In genomic region chr1:126806548-126806947, GRCm38 (mm10) we compare ENCODE assay signal across 10 mouse cellular contexts. TPM values are rescaled to one million over a fixed set of nuclear protein-coding genes. Genes with fewer than 3 reads are reported as not detected.
DNase-seq lines count a peak whose midpoint lies in the region; ATAC-seq lines count a peak whose summit lies in the region.
"Had no signal": no experiment of that assay in that cellular context is flagged by ENCODE, and none has a peak within 500 bp of the region (broad histone marks: within the 10 kb centered on the region; RNA-seq: fewer than 3 reads in every experiment).

No protein-coding gene starts in this region.

- H3K27ac ChIP-seq in heart, embryonic 16.5 days (ENCODE audit: low read length): peak overlapping the region; percentile 16; the same call in 1 of the 2 replicates
- H3K27ac ChIP-seq: hindbrain, embryonic 15.5 days had no signal

- no peaks in the 10 kb centered on the region for H3K27me3 ChIP-seq in heart, embryonic 16.5 days (ENCODE audit: control insufficient read depth, insufficient read depth, low read length)
- H3K27me3 ChIP-seq: hindbrain, embryonic 15.5 days had no signal

- H3K4me3 ChIP-seq in heart, embryonic 16.5 days (ENCODE audit: low read length): no peak overlapping the region
- H3K4me3 ChIP-seq: hindbrain, embryonic 15.5 days had no signal

- peaks cover 11% of the 10 kb centered on the region for H3K4me1 ChIP-seq in heart, embryonic 16.5 days (ENCODE audit: control insufficient read depth, insufficient read depth, low read length)

- no peaks in the 10 kb centered on the region for H3K9me3 ChIP-seq in heart, embryonic 16.5 days (replicated peaks; ENCODE audit: control insufficient read depth, low read length)
- H3K9me3 ChIP-seq: hindbrain, embryonic 15.5 days had no signal

- 0 out of 2 replicates have a peak, but pooled peaks have one; percentile 49 for ATAC-seq in heart, embryonic 16.5 days (replicated peaks; ENCODE audit: extremely low read depth, insufficient read depth, low FRiP score)
- ATAC-seq in erythroid progenitor cell, adult 5-6 weeks (replicated peaks; ENCODE audit: low FRiP score, poor library complexity, severe bottlenecking): no peak

- no peak overlapping the region for H3K4me2 ChIP-seq in heart, embryonic 16.5 days (ENCODE audit: low read depth, low read length)
- H3K4me2 ChIP-seq: hindbrain, embryonic 15.5 days had no signal

- DNase-seq in left cerebral cortex, adult 18-20 months (ENCODE audit: low spot score in 2 of 2): peak; percentile 18 to 21
- DNase-seq in left cerebral cortex, adult 11 months (ENCODE audit: low spot score): no peak
- peak; percentile 27 for DNase-seq in 3134 (ENCODE audit: extremely low read depth, insufficient read length, low spot score)
- peak; percentile 76 for DNase-seq in Muller cell, postnatal 12 days (ENCODE audit: inconsistent ontology term)
- DNase-seq in kidney, adult 18-20 months: no peak
- DNase-seq: thymus, adult 2 months had no signal

- WGBS in heart, embryonic 16.5 days: 53% methylated on average over 7 of the region's 7 CpGs

- no peak overlapping the region for H3K9ac ChIP-seq in heart, embryonic 16.5 days (ENCODE audit: low read length)
- H3K9ac ChIP-seq: hindbrain, embryonic 15.5 days had no signal

- H3K36me3 ChIP-seq in heart, embryonic 16.5 days (ENCODE audit: control insufficient read depth, insufficient read depth): no peaks in the 10 kb centered on the region
- H3K36me3 ChIP-seq: G1E; hindbrain, embryonic 15.5 days had no signal

RNA-seq across cellular contexts. Expression of gene Nckap5, which starts 24.1 kb away (rescaled TPM):
- total RNA-seq in left cerebral cortex, adult 18-20 months (2021): 1 to 10 TPM; 2.5 to 3.6 TPM
- polyA plus RNA-seq in heart, embryonic 16.5 days (2015; fragmentation: Nextera tagmentation; extraction: Ambion mirVana): 8.0 and 11.6 TPM in 2 replicates
- not detected in 2 replicates for total RNA-seq in erythroid progenitor cell, adult 5-6 weeks (2015; ENCODE audit: low replicate concordance)
- not detected in 2 replicates for total RNA-seq in erythroid progenitor cell, adult 5-6 weeks (2017; ENCODE audit: low replicate concordance)

Comparison
In these comparisons a context has a peak if more than half of its experiments do, and no peak if none do; other contexts are left out.
1. DNase-seq: peak in left cerebral cortex, adult 18-20 months (2 of 2), 3134 (single experiment) and Muller cell, postnatal 12 days (single experiment); none in left cerebral cortex, adult 11 months (single experiment) and kidney, adult 18-20 months (single experiment).